Mouse (Mus musculus) 3134 (cell line): ENCODE measurements around the gene Gbf1.
"Not testable (repeated sequence)": the region's sequence is repeated elsewhere in the genome, so short reads cannot be mapped to it uniquely, and the experiment has no call there.

Source experiments
- DNase-seq: peaks from one replicate; pipeline ENCODE4 v3.0.0-alpha.2; 2011; ENCODE audit warnings: low spot score; ENCODE audit not compliant: insufficient read length; ENCODE audit errors: extremely low read depth

Gbf1 gene

GRCm38 (mm10) chr19:46216716-46217115 lies 64.4 kb downstream of the Gbf1 start:
- DNase-seq, result no peak

- DNase-seq, result not testable (repeated sequence)
Measured at GRCm38 (mm10) chr19:46217347-46217746, 65.0 kb downstream of the Gbf1 start.

DNA sequence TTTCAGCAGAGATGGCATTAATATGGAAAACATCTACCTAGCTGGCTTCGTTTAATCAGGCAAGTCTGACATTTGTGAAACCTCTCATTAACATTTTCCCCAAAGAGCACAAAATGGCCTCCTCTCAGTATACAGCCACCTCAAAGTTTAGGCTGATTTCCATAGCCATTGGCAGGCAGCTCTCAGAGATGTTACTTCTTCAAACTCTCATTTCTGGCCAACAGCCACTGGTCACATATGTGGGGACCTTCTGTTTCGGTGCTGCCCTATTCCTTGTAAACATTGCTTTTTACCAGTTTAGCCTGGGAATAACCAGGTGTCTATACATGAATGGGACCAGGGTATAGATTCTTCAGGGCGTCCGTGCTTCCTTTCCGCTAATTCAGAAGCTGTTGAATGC lies 67.8 kb downstream of the Gbf1 start:
- DNase-seq, result no peak

- DNase-seq, result no peak
Measured at GRCm38 (mm10) chr19:46223118-46223517, 70.8 kb downstream of the Gbf1 start.

- no peak for DNase-seq
Measured at GRCm38 (mm10) chr19:46224882-46225281, 72.6 kb downstream of the Gbf1 start.

- no peak for DNase-seq
Measured at GRCm38 (mm10) chr19:46225506-46225905, 73.2 kb downstream of the Gbf1 start.

- DNase-seq, result no peak
Measured at GRCm38 (mm10) chr19:46226295-46226694, 74.0 kb downstream of the Gbf1 start.

DNA sequence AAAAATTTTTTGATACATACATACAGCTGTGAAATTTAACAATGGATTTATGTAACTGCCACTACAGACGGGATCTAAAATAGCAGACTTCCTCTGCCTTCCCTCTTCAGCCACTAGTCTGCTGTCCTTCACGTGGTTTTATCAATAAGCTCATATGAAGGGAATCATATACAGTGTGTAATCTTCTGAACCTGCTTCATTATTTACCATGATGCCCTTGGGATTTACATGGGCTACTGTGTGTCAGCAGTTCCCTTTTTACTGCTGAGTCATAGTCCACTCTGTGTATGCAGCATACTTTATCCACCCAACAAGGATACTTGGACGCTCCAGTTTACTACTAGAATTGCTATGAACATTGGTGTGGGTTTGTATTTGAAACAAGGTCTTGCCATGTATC lies 75.0 kb downstream of the Gbf1 start:
- DNase-seq, result no peak

DNA sequence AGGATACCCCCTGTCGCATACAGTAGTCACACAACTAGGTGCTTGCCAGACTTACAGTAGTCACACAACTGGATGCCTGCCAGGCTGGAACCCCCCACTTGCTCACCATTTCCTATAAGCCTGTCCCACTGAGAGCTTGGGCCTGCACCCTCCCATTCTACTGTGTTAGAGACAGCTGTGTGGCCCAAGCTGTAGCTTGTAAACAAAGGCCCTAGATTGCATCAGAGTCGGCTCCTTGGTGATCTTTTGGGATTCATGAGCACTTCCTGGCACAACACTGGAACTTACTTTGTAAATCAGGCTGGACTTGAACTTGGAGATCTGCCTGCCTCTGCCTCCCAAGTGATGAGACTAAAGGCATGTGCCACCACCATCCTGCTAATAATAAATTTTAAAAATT lies 82.1 kb downstream of the Gbf1 start:
- no peak for DNase-seq

GRCm38 (mm10) chr19:46236658-46237057 lies 84.3 kb downstream of the Gbf1 start:
- no peak for DNase-seq

GRCm38 (mm10) chr19:46240246-46240645 lies 87.9 kb downstream of the Gbf1 start:
- no peak for DNase-seq

DNA sequence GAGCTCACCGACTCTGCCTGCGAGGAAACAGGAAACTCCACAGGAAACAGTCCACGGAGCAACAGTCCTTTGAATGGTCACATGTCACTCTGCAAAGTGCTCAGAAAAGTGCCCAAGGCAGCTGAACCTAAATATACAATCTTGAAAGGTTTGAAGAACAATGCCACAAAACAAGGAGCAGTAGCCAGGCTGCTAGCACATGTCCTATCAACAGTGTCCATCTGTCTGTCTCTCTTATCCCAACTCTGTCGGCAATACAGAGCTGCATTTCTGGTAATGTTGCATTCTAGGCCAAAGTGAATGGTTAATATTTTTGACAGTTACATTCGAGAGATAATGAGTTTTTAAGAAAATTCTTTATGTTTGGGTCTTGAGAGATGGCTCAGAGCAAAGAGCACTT lies 90.1 kb downstream of the Gbf1 start:
- DNase-seq, result no peak

GRCm38 (mm10) chr19:46244628-46245027 lies 92.3 kb downstream of the Gbf1 start:
- no peak for DNase-seq

DNA sequence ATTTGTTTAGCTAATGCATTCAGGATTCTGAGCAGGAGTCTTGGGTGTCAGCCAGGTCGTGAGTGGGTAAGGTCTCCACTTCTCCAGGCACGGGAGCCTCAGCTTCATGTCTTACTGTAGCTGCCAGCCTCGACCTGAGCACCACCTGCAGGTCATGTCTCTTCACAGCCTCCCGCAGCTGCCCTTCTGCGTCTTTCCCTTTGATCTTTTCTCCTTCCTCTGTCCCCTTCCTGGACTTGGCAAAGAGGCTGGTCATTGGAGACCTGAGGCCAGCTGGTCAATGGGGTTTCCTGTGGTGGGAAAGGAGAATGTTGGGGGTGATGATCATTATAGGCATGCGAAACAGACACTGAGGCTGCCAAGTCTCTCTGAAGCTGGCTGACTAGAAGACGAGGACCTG lies 96.7 kb downstream of the Gbf1 start:
- no peak for DNase-seq

GRCm38 (mm10) chr19:46254163-46254752 lies 101.9 kb downstream of the Gbf1 start:
- DNase-seq, result no peak

- no peak for DNase-seq
Measured at GRCm38 (mm10) chr19:46264762-46265161, 112.5 kb downstream of the Gbf1 start.

DNA sequence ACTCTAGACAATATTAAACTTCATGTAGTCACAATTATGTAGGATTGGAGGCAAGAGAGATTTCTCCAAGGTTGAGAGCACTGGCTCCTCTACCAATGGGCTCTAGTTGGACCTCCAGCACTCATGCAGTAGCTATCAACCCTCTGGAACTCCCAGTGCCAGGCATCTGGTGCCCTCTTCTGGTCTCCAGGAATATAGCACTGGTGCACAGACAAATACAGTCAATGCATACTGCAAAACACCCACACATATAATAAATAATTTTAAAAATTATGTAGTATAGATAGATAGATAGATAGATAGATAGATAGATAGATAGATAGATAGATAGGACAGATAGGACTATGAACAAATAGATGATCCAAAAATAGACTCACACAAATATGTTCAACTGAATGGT lies 123.0 kb downstream of the Gbf1 start:
- no peak for DNase-seq

- no peak for DNase-seq
Measured at GRCm38 (mm10) chr19:46282081-46282849, 130.0 kb downstream of the Gbf1 start.

DNA sequence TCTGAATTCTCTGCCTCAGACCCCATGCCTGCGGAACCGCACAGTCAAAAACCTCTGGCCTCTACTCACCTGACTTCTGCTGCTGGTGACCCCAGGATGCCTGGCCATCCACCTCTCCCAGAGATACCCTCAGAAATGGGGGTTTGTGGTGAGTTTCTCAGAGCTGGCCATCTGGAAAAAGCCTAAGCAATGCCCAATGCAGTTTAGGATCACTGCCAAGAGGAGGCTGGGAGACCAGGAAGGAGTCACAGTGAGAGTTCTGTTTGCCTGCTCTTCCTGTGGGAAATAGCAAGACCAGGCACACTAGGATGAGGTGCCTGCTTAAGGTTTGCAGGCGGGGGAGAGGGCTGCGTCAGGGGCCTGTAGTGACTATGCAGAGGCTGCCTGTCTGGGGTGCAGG lies 132.4 kb downstream of the Gbf1 start:
- DNase-seq, result no peak

DNA sequence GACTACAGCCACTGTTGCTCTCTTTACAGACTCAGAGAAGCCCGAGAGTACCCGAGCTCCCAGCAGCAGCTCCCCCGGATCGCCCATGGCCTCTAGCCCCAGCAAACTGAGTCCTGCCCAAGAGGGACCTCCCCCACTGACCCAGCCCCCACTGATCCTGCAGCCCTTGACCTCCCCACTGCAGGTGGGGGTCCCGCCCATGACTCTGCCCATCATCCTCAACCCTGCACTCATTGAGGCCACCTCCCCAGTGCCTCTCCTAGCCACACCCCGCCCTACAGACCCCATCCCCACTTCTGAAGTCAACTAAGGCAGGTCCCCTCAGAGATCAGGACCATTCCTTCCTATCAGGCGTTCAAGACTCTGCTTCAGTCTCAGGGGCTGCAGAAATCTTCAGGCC lies 133.3 kb downstream of the Gbf1 start:
- DNase-seq, result no peak

GRCm38 (mm10) chr19:46286047-46286446 lies 133.7 kb downstream of the Gbf1 start:
- no peak for DNase-seq

DNA sequence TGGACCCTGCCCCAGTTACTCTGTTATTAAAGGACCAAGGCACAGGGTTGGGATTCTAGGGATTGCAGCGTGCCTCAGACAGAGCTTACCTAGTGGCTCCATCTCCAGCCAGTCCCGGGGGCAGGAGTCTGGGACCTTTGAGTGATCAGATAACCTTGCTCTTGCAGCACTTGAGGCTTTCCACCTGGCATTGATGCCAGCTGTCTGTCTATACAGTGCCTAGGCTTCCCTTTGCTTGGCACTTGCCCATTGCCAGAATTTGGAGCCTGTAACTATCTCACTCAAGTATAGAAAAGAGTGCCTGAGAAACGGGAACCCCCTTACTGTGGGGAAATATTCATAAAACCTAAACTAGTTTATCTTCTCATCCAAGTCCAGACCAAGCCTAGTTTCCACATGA lies 134.6 kb downstream of the Gbf1 start:
- no peak for DNase-seq

DNA sequence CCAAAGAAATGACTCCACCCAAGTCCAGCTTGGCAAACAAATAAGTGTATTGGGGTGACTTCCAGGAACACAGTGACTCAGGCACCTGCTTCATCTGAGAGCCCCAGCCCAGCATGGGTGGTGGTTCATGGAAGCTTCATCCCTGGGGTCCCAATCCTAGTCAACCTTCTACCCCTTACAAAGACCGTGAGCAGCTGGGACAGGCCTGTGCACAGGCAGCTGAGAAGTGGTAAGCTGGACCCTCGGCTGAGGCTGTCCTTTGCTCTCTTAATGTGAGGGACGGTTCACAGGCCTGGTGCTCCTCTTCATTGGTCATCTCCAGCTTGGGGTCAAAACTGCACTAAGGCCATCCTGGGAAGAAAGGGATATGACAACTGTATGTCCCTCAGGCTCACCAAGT lies 135.3 kb downstream of the Gbf1 start:
- no peak for DNase-seq
